Mouse (Mus musculus) embryonic stem cell, embryonic (primary cell): Measurements from ENCODE around the gene Cdc42bpb.

ENCODE experiments used
- CTCF ChIA-PET, 4 experiments: fragments of 300-600 bp in 2 of 4; fragments of 350-600 bp in 2 of 4; sonication (Branson Sonifier 250); formaldehyde crosslinking; loops; one replicate each; lab custom pipeline; 2022; ENCODE audit warnings: inconsistent platforms in 2 of 4; lab: Charles Lee
- POLR2A ChIA-PET, 4 experiments: fragments of 300-600 bp in 2 of 4; fragments of 350-600 bp in 2 of 4; sonication (Branson Sonifier 250); formaldehyde crosslinking; loops; one replicate each; lab custom pipeline; 2022; ENCODE audit warnings: antibody characterized with exemption in 4 of 4, inconsistent platforms in 1 of 4; lab: Charles Lee

The Cdc42bpb gene

GRCm38 (mm10) chr12:111303702-111304337, 73.7 kb downstream of the Cdc42bpb start:
- POLR2A ChIA-PET, result interaction anchor here in 3 of 4 experiments (0.6 to 2.5 kb wide), 3 partner anchors 14 to 32 kb away, joined by 4 to 10 read pairs (median 5); no protein-coding TSS in a partner anchor

GRCm38 (mm10) chr12:111302018-111302345, 75.5 kb downstream of the Cdc42bpb start:
- CTCF ChIA-PET, result interaction anchor here in 2 of 4 experiments (0.6 to 1.3 kb wide), 7 partner anchors 16 to 294 kb away, joined by 3 to 8 read pairs (median 5); no protein-coding TSS in a partner anchor

More at GRCm38 (mm10) chr12:111303702-111304337, 73.7 kb downstream of the Cdc42bpb start:
- CTCF ChIA-PET, result interaction anchor here in 2 of 4 experiments (0.6 to 0.8 kb wide), 2 partner anchors 12 to 58 kb away, joined by 3 to 9 read pairs; no protein-coding TSS in a partner anchor

GRCm38 (mm10) chr12:111301322-111302017, 76.0 kb downstream of the Cdc42bpb start:
- CTCF ChIA-PET, result interaction anchor here in 2 of 4 experiments (0.6 to 1.3 kb wide), 6 partner anchors 16 to 293 kb away, joined by 3 to 8 read pairs (median 5); no protein-coding TSS in a partner anchor
- POLR2A ChIA-PET, result interaction anchor here (0.5 to 2.5 kb wide), 12 partner anchors 9 to 448 kb away, joined by 3 to 10 read pairs (median 4); partner anchors contain the start of gene Eif5 (in 2 of the 4)

More at GRCm38 (mm10) chr12:111302018-111302345, 75.5 kb downstream of the Cdc42bpb start:
- POLR2A ChIA-PET, result interaction anchor here (0.5 to 2.5 kb wide), 13 partner anchors 8 to 448 kb away, joined by 3 to 10 read pairs (median 3); partner anchors contain the start of gene Eif5 (in 2 of the 4)

GRCm38 (mm10) chr12:111293025-111293424, 84.5 kb downstream of the Cdc42bpb start:
- POLR2A ChIA-PET, result interaction anchor here in 2 of 4 experiments (1.1 to 2.3 kb wide), 2 partner anchors 8 to 25 kb away, joined by 3 to 7 read pairs; no protein-coding TSS in a partner anchor
- CTCF ChIA-PET, result no interaction called here

GRCm38 (mm10) chr12:111284532-111284931, 93.0 kb downstream of the Cdc42bpb start:
- POLR2A ChIA-PET, result interaction anchor here in 3 of 4 experiments (0.5 to 2.5 kb wide), 7 partner anchors 10 to 531 kb away, joined by 3 to 15 read pairs (median 3); no protein-coding TSS in a partner anchor
- CTCF ChIA-PET, result interaction anchor here in 3 of 4 experiments (0.5 to 2.8 kb wide), 8 partner anchors 9 to 552 kb away, joined by 3 to 15 read pairs (median 4); no protein-coding TSS in a partner anchor

GRCm38 (mm10) chr12:111283573-111283972, 93.9 kb downstream of the Cdc42bpb start:
- ChIA-PET POLR2A (interaction anchor here in 3 of 4 experiments (0.5 to 2.5 kb wide), 4 partner anchors 9 to 342 kb away, joined by 3 to 15 read pairs (median 3); no protein-coding TSS in a partner anchor), CTCF (interaction anchor here in 2 of 4 experiments (0.7 to 2.8 kb wide), 2 partner anchors 10 to 11 kb away, joined by 5 to 15 read pairs; no protein-coding TSS in a partner anchor)

GRCm38 (mm10) chr12:111276371-111276770, 101.1 kb downstream of the Cdc42bpb start:
- CTCF ChIA-PET, result interaction anchor here in 3 of 4 experiments (0.6 to 4.2 kb wide), 7 partner anchors 9 to 229 kb away, joined by 3 to 24 read pairs (median 4); no protein-coding TSS in a partner anchor
- POLR2A ChIA-PET, result interaction anchor here in 3 of 4 experiments (0.6 to 5.5 kb wide), 6 partner anchors 8 to 1280 kb away, joined by 3 to 15 read pairs (median 4); partner anchors contain the start of gene Traf3 (in 1 of the 3)

- POLR2A ChIA-PET, result interaction anchor here in 3 of 4 experiments (0.6 to 5.5 kb wide), 8 partner anchors 9 to 1281 kb away, joined by 3 to 15 read pairs (median 3); partner anchors contain the start of gene Traf3 (in 1 of the 3)
Measured at GRCm38 (mm10) chr12:111275150-111275841, 102.2 kb downstream of the Cdc42bpb start.

GRCm38 (mm10) chr12:111274447-111275149, 102.9 kb downstream of the Cdc42bpb start:
- ChIA-PET POLR2A (interaction anchor here in 2 of 4 experiments (0.9 to 5.5 kb wide), 8 partner anchors 10 to 266 kb away, joined by 3 to 15 read pairs (median 3); partner anchors contain the start of gene Rcor1 (in 1 of the 2)), CTCF (interaction anchor here in 2 of 4 experiments (0.5 to 4.2 kb wide), 14 partner anchors 9 to 230 kb away, joined by 3 to 24 read pairs (median 6); no protein-coding TSS in a partner anchor)

More at GRCm38 (mm10) chr12:111275150-111275841, 102.2 kb downstream of the Cdc42bpb start:
- CTCF ChIA-PET, result interaction anchor here in 2 of 4 experiments (1.0 to 4.2 kb wide), 5 partner anchors 10 to 232 kb away, joined by 3 to 24 read pairs (median 4); no protein-coding TSS in a partner anchor

GRCm38 (mm10) chr12:111274006-111274405, 103.5 kb downstream of the Cdc42bpb start:
- ChIA-PET POLR2A (interaction anchor here in 3 of 4 experiments (0.6 to 5.5 kb wide), 10 partner anchors 11 to 267 kb away, joined by 3 to 15 read pairs (median 4); partner anchors contain the start of gene Rcor1 (in 1 of the 3)), CTCF (interaction anchor here (0.5 to 4.2 kb wide), 26 partner anchors 10 to 338 kb away, joined by 3 to 24 read pairs (median 4); no protein-coding TSS in a partner anchor)

- POLR2A ChIA-PET, result interaction anchor here in 3 of 4 experiments (0.8 to 5.5 kb wide), 6 partner anchors 9 to 107 kb away, joined by 3 to 15 read pairs (median 5); no protein-coding TSS in a partner anchor
- CTCF ChIA-PET, result interaction anchor here (0.6 to 4.2 kb wide), 28 partner anchors 8 to 865 kb away, joined by 3 to 24 read pairs (median 5); no protein-coding TSS in a partner anchor
Measured at GRCm38 (mm10) chr12:111272420-111272819, 105.1 kb downstream of the Cdc42bpb start.

- ChIA-PET CTCF (interaction anchor here (0.6 to 4.2 kb wide), 16 partner anchors 13 to 681 kb away, joined by 3 to 24 read pairs (median 4); no protein-coding TSS in a partner anchor), POLR2A (interaction anchor here in 3 of 4 experiments (0.6 to 5.5 kb wide), 7 partner anchors 11 to 107 kb away, joined by 3 to 15 read pairs (median 4); no protein-coding TSS in a partner anchor)
Measured at GRCm38 (mm10) chr12:111271966-111272365, 105.6 kb downstream of the Cdc42bpb start.

- ChIA-PET CTCF (interaction anchor here (0.6 to 2.7 kb wide), 10 partner anchors 13 to 681 kb away, joined by 3 to 15 read pairs (median 3); no protein-coding TSS in a partner anchor), POLR2A (interaction anchor here (0.6 to 1.8 kb wide), 10 partner anchors 11 to 256 kb away, joined by 3 to 6 read pairs (median 3); no protein-coding TSS in a partner anchor)
Measured at GRCm38 (mm10) chr12:111271406-111271805, 106.1 kb downstream of the Cdc42bpb start.

GRCm38 (mm10) chr12:111270629-111271277, 106.8 kb downstream of the Cdc42bpb start, which contains the start of gene Amn:
TSS of gene Amn (plus strand) at chr12:111271095.
- ChIA-PET CTCF (interaction anchor here in 3 of 4 experiments (0.6 to 1.3 kb wide), 7 partner anchors 30 to 1879 kb away, joined by 3 to 8 read pairs (median 3); no protein-coding TSS in a partner anchor), POLR2A (interaction anchor here in 3 of 4 experiments (0.6 to 1.8 kb wide), 6 partner anchors 32 to 257 kb away, joined by 3 to 6 read pairs (median 3); no protein-coding TSS in a partner anchor)
